Mouse (Mus musculus): ENCODE data around the gene Atp5c1.
A peak's percentile ranks its signal among the peaks of the same experiment; 100 is the strongest.

DNA sequence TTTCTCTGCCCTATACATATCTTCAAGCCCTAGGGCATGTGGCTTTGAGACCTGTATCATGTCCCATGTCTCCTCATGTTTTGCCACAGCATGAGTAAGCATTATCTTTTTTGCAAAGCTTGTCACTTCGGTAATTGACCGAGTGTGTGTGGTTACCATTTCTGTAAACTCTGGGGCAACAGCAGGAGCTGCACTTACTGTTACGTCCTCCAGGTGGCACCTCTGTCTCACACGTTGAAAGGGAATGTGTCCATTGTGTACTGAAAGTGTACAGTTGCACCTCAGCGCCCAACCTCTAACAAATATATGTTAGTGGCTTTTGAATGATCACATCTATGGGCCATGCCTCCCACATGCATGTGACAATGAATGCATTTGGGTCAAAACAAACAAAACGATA, 20.9 kb upstream of the Atp5c1 start:
- peak; percentile 63; the same call in 1 of the 2 replicates for TF ChIP-seq CTCF (IDR thresholded peaks at IDR 0.05; ENCODE audit: extremely low read depth, insufficient read depth, insufficient read length, insufficient replicate concordance)
- TF ChIP-seq POLR2A (IDR thresholded peaks at IDR 0.05; ENCODE audit: low read depth, low read length) = no peak
